8 mouse cellular contexts compared by ENCODE assay signal in the genomic region with DNA sequence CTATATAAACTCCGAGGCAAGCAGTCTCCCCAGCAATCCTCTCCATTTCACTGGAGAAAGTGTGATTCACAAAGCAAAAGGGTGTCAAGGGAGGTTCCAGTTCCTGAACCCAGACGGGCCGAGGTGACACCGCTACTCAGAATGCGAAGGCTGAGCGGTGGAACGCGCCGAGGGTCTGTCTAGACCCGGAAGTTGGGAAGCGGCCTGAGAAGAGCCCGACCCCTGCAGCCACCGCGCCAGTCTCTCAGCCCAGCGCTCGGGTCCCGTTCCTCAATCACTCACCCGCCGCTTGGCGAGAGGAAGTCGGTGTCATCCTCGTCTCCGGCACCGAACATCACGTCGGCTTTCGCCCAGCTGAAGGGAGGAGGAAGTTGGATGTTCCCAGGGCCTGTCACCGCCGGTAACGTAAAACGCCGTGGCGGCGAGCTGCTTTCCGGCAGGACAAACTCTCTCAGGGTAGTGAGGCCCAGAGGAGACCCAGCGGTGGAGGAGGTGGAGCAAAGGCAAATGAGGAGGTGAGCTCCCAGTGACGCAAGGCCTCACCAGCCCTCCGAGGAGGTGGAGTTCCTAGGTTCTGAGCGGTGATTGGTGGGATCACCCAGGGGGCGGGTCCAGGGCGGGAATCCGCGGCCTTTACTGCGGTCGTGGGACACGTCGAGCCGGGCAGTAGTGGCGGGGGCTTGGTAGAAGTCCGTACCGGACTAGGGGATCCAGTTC. TPM values are rescaled to one million over a fixed set of nuclear protein-coding genes. Genes with fewer than 3 reads are reported as not detected.
DNase-seq lines count a peak whose midpoint lies in the region; ATAC-seq and TF ChIP-seq lines count a peak whose summit lies in the region.

Gene Fkbp15 (minus strand): TSS at position 461 of the 717 bp plus-strand sequence.
Gene Slc31a1 (plus strand): TSS at position 640 of the 717 bp plus-strand sequence.

- H3K27me3 ChIP-seq in hindbrain, postnatal 0 days (ENCODE audit: insufficient read depth, low read length): no peaks in the 10 kb centered on the region

- no peaks in the 10 kb centered on the region for H3K36me3 ChIP-seq in hindbrain, postnatal 0 days (ENCODE audit: insufficient read depth, low read length)

- peak within 1 kb of the TSS; percentile 77 for H3K9ac ChIP-seq in hindbrain, postnatal 0 days (replicated peaks; ENCODE audit: low read length)

- peak; percentile 93 for ATAC-seq in common myeloid progenitor, adult 5-6 weeks (replicated peaks; ENCODE audit: low read depth, poor library complexity, severe bottlenecking)
- ATAC-seq in hindbrain, postnatal 0 days: peak; percentile 100
- peak; percentile 93 for ATAC-seq in megakaryocyte, adult 5-6 weeks (ENCODE audit: poor library complexity, severe bottlenecking)

- WGBS in hindbrain, postnatal 0 days: under 1% methylated on average over 51 of the region's 51 CpGs

- H3K4me2 ChIP-seq in hindbrain, postnatal 0 days (ENCODE audit: low read depth, low read length): peak within 1 kb of the TSS; percentile 71

- peak within 1 kb of the TSS; percentile 96 for H3K27ac ChIP-seq in gastrocnemius, adult 2 months
- H3K27ac ChIP-seq in hindbrain, postnatal 0 days: peak within 1 kb of the TSS; percentile 84
- peak within 1 kb of the TSS; percentile 93 for H3K27ac ChIP-seq in left cerebral cortex, adult 2 months

- DNase-seq in ZHBTc4 (ENCODE audit: low read depth, low spot score): peak; percentile 99
- peak; percentile 97 for DNase-seq in gastrocnemius, adult 2 months
- peak; percentile 98 for DNase-seq in hindbrain, postnatal 0 days (ENCODE audit: low spot score)
- peak; percentile 96 to 97 for DNase-seq in left cerebral cortex, adult 2 months (ENCODE audit: extremely low spot score in 1 of 2, low spot score in 2 of 2)
- DNase-seq in right cerebral cortex, adult 2 months (ENCODE audit: low spot score in 2 of 2): peak; percentile 97 to 98
- peak; percentile 96 for DNase-seq in urinary bladder, postnatal 14 days (ENCODE audit: low spot score)

- peak within 1 kb of the TSS; percentile 98 for H3K4me3 ChIP-seq in gastrocnemius, adult 2 months
- H3K4me3 ChIP-seq in hindbrain, postnatal 0 days (ENCODE audit: low read length): peak within 1 kb of the TSS; percentile 83
- peak within 1 kb of the TSS; percentile 75 for H3K4me3 ChIP-seq in left cerebral cortex, adult 2 months

- TF ChIP-seq CTCF in gastrocnemius, adult 2 months (IDR thresholded peaks at IDR 0.05): no peak
- TF ChIP-seq CTCF in hindbrain, postnatal 0 days (IDR thresholded peaks at IDR 0.05; ENCODE audit: low read depth): no peak; the same call in 1 of the 2 replicates
- TF ChIP-seq CTCF in left cerebral cortex, adult 2 months (IDR thresholded peaks at IDR 0.05): no peak

- intact Hi-C loops in gastrocnemius, adult 2 months (cut with DNase I): loop anchor here (5.0 kb wide), 1 partner anchor 47 kb away; the partner anchor contains the start of genes Cdc26 and Prpf4
- intact Hi-C loops in left cerebral cortex, adult 2 months (cut with DNase I): loop anchor here (2.0 kb wide), 1 partner anchor 49 kb away; the partner anchor contains the start of genes Cdc26 and Prpf4

- no peaks in the 10 kb centered on the region for H3K9me3 ChIP-seq in hindbrain, postnatal 0 days (ENCODE audit: low read length)

- H3K4me1 ChIP-seq in hindbrain, postnatal 0 days (ENCODE audit: insufficient read depth, low read length): peaks cover 8% of the 10 kb centered on the region; the same call in 1 of the 2 replicates

RNA-seq across cellular contexts. Expression of gene Fkbp15, which starts in this region (rescaled TPM):
- total RNA-seq in common myeloid progenitor, adult 5-6 weeks (2017): 55.6 and 60.2 TPM in 2 replicates
- total RNA-seq in gastrocnemius, adult 2 months (2021): 10 to 100 TPM; 12.6 TPM
- 38.3 and 43.0 TPM in 2 replicates for total RNA-seq in hindbrain, postnatal 0 days (2014; rRNA removed)
- polyA plus RNA-seq in hindbrain, postnatal 0 days (2015; fragmentation: Nextera tagmentation; extraction: Ambion mirVana): 22.6 and 23.7 TPM in 2 replicates
- 10 to 100 TPM; 35.1 to 41.0 TPM for total RNA-seq in left cerebral cortex, adult 2 months (2021)
- 46.8 and 47.6 TPM in 2 replicates for total RNA-seq in megakaryocyte, adult 5-6 weeks (2015)
- total RNA-seq in megakaryocyte, adult 5-6 weeks (2017): 110 and 118 TPM in 2 replicates

RNA-seq across cellular contexts. Expression of gene Slc31a1, which starts in this region (rescaled TPM):
- total RNA-seq in common myeloid progenitor, adult 5-6 weeks (2017): 12.5 and 17.6 TPM in 2 replicates
- total RNA-seq in gastrocnemius, adult 2 months (2021): 10 to 100 TPM in 1 of 2 experiments, 1 to 10 TPM in 1; 9.7 to 12.0 TPM
- total RNA-seq in hindbrain, postnatal 0 days (2014; rRNA removed): 17.3 and 20.8 TPM in 2 replicates
- 45.3 and 46.3 TPM in 2 replicates for polyA plus RNA-seq in hindbrain, postnatal 0 days (2015; fragmentation: Nextera tagmentation; extraction: Ambion mirVana)
- total RNA-seq in left cerebral cortex, adult 2 months (2021): 10 to 100 TPM; 11.8 to 12.9 TPM
- 23.2 and 26.1 TPM in 2 replicates for total RNA-seq in megakaryocyte, adult 5-6 weeks (2015)
- 20.7 and 25.3 TPM in 2 replicates for total RNA-seq in megakaryocyte, adult 5-6 weeks (2017)

Comparison
In these comparisons a context has a peak if more than half of its experiments do, and no peak if none do; other contexts are left out.
1. Peak in every context shown above with its lines: DNase-seq, ATAC-seq, H3K4me3 ChIP-seq and H3K27ac ChIP-seq.